Mouse (Mus musculus) myocyte (in vitro differentiated cells): ENCODE data around the gene Plk3. TPM values are rescaled to one million over a fixed set of nuclear protein-coding genes. Genes with fewer than 3 reads are reported as not detected.

ENCODE experiments used
- H3K27me3 ChIP-seq: one replicate; pipeline ENCODE4 v1.6.1; 2011; ENCODE audit not compliant: control insufficient read depth, insufficient read depth, insufficient read length
- H3K36me3 ChIP-seq: one replicate; pipeline ENCODE4 v1.6.1; 2011; ENCODE audit not compliant: control insufficient read depth, insufficient read depth
- H3K4me2 ChIP-seq: one replicate; pipeline ENCODE4 v1.6.1; 2011; ENCODE audit warnings: low read depth, control low read depth
- H3K4me3 ChIP-seq: one replicate; pipeline ENCODE4 v1.5.1; 2011; ENCODE audit warnings: mild to moderate bottlenecking, control low read depth, moderate library complexity
- H3K79me2 ChIP-seq: one replicate; pipeline ENCODE4 v1.6.1; 2011; ENCODE audit not compliant: control insufficient read depth, insufficient read depth
- H3ac ChIP-seq: one replicate; pipeline ENCODE4 v1.6.1; 2011; ENCODE audit not compliant: control insufficient read depth, insufficient read length
- CEBPB ChIP-seq: IDR thresholded peaks from 2 replicates; pipeline ENCODE4 v1.6.1; 2011; ENCODE audit warnings: mild to moderate bottlenecking, moderate library complexity; ENCODE audit not compliant: poor library complexity, insufficient read depth, severe bottlenecking
- E2F4 ChIP-seq: IDR thresholded peaks from one replicate; pipeline ENCODE4 v1.6.1; 2011; ENCODE audit warnings: mild to moderate bottlenecking, control low read depth, moderate library complexity; ENCODE audit not compliant: insufficient read depth
- MAX ChIP-seq: IDR thresholded peaks from one replicate; pipeline ENCODE4 v1.6.1; 2011; ENCODE audit warnings: low read depth, mild to moderate bottlenecking, control low read depth
- MYOD1 ChIP-seq, 3 experiments: IDR thresholded peaks; one replicate each; pipeline ENCODE4 v1.6.1; 2011; ENCODE audit warnings: control low read depth in 2 of 3, low read depth in 2 of 3, mild to moderate bottlenecking in 2 of 3, moderate library complexity in 1 of 3; ENCODE audit not compliant: insufficient read length in 2 of 3, control insufficient read depth in 1 of 3
- MYOG ChIP-seq, 3 experiments: IDR thresholded peaks; one replicate each; pipeline ENCODE4 v1.6.1; 2011; ENCODE audit warnings: control low read depth in 2 of 3, low read depth in 2 of 3, mild to moderate bottlenecking in 2 of 3; ENCODE audit not compliant: insufficient read length in 2 of 3, control insufficient read depth in 1 of 3, insufficient read depth in 1 of 3
- POLR2A ChIP-seq: IDR thresholded peaks from one replicate; pipeline ENCODE4 v1.6.1; 2011; ENCODE audit warnings: low read depth, mild to moderate bottlenecking, control low read depth, moderate library complexity; ENCODE audit not compliant: insufficient read length
- POLR2AphosphoS2 ChIP-seq: IDR thresholded peaks from one replicate; pipeline ENCODE4 v1.6.1; 2011; ENCODE audit warnings: low read depth, control low read depth; ENCODE audit not compliant: insufficient read length
- REST ChIP-seq: IDR thresholded peaks from one replicate; pipeline ENCODE4 v1.6.1; 2011; ENCODE audit warnings: mild to moderate bottlenecking, control low read depth, moderate library complexity; ENCODE audit not compliant: insufficient read depth, insufficient read length
- SRF ChIP-seq: IDR thresholded peaks from one replicate; pipeline ENCODE4 v1.6.1; 2011; ENCODE audit warnings: low read depth; ENCODE audit not compliant: control insufficient read depth, insufficient read length
- TCF12 ChIP-seq: IDR thresholded peaks from one replicate; pipeline ENCODE4 v1.6.1; 2011; ENCODE audit warnings: mild to moderate bottlenecking, control low read depth; ENCODE audit not compliant: poor library complexity, insufficient read depth, severe bottlenecking
- TCF3 ChIP-seq: IDR thresholded peaks from one replicate; pipeline ENCODE4 v1.6.1; 2011; ENCODE audit warnings: low read depth, control low read depth; ENCODE audit not compliant: insufficient read length
- USF1 ChIP-seq: IDR thresholded peaks from one replicate; pipeline ENCODE4 v1.6.1; 2011; ENCODE audit warnings: low read depth, mild to moderate bottlenecking, control low read depth, moderate library complexity
- polyA plus RNA-seq: library from polyadenylated mRNA; unstranded; fragments of >200 nt; fragmentation: generic; extraction: Trizol; gene quantifications from one replicate; pipeline ENCODE4 v1.2.1, GENCODE M21; 2012; ENCODE audit warnings: missing spikeins

The Plk3 gene
- polyA plus RNA-seq, 1 experiment = 17.4 TPM

DNA sequence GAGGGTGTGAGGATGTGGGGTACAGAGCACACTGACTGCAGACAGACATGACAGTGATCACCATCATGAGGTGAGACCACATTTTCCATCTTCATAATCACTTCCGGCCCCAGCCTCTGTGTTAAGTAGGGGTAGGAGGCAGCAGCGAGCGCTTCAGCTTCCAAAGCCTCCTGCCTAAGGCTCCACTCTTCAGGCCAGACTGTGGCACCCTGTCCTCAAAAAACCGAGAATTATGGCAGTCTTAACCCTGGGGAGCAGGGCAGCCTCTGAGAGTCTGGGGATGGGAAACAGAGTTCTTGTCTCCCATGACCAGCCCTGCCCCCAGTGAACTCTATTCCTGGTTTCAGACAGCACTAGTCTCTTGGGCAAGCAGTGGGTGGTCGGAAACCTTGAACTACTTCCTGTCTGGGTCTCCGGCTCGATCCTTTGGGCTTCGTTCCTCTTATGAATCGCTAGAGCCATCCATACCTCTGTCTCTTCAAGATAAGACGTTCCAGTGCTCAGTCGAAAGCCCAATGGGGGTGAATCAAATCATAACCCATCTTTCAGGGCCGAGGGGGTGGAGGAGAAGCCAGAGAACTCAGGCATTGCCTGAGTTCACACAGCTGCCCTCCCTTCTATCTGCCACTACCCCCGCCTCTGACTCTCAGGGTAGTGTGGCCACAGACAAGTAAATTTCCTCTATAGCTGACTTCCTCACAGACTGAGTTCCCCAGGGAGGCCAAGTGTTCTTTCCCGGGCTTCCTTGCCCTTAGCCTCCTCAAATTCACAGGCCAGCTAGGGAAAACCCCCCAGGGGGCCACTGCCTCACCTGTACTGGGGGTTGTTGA, 9.0 kb downstream of the Plk3 start:
- Histone ChIP-seq H3K27me3 (no peaks in the 10 kb centered on the region), H3K79me2 (peaks cover 7% of the 10 kb centered on the region), H3ac (no peak overlapping the region), H3K4me3 (peak overlapping the region; percentile 20), H3K36me3 (peaks cover 4% of the 10 kb centered on the region), H3K4me2 (peak overlapping the region; percentile 92)
- TF ChIP-seq POLR2AphosphoS2 (peak; percentile 13), MYOD1 (IDR thresholded peaks at IDR 0.05; ENCODE audit: control insufficient read depth in 1 of 3, insufficient read length in 2 of 3, low read depth in 2 of 3) (no peak), TCF3 (no peak), REST (no peak), CEBPB (0 out of 2 replicates have a peak, but pooled peaks have one; percentile 3), TCF12 (no peak)

- H3K4me2 ChIP-seq = peak overlapping the region; percentile 92
- no peaks in the 10 kb centered on the region for H3K27me3 ChIP-seq
- TF ChIP-seq POLR2AphosphoS2 = no peak
- no peak for TF ChIP-seq SRF
- TF ChIP-seq CEBPB = no peak
- no peak for TF ChIP-seq POLR2A
- TF ChIP-seq USF1 = no peak
- no peak for TF ChIP-seq MYOG (IDR thresholded peaks at IDR 0.05; ENCODE audit: control insufficient read depth in 1 of 3, insufficient read depth in 1 of 3, insufficient read length in 2 of 3, low read depth in 2 of 3)
- no peak for TF ChIP-seq MYOD1 (IDR thresholded peaks at IDR 0.05; ENCODE audit: control insufficient read depth in 1 of 3, insufficient read length in 2 of 3, low read depth in 2 of 3)
- TF ChIP-seq E2F4 = no peak
- no peak for TF ChIP-seq MAX
- no peak for TF ChIP-seq REST
- TF ChIP-seq TCF12 = no peak
- no peak for TF ChIP-seq TCF3
- H3K4me3 ChIP-seq = peak overlapping the region; percentile 20
- no peak overlapping the region for H3ac ChIP-seq
- H3K36me3 ChIP-seq = peaks cover 4% of the 10 kb centered on the region
- H3K79me2 ChIP-seq = peaks cover 7% of the 10 kb centered on the region
Observed at GRCm38 (mm10) chr4:117124218-117124517, 9.6 kb downstream of the Plk3 start.

- no peaks in the 10 kb centered on the region for H3K27me3 ChIP-seq
- H3K36me3 ChIP-seq = peaks cover 3% of the 10 kb centered on the region
- no peak overlapping the region for H3ac ChIP-seq
- H3K4me2 ChIP-seq = peak overlapping the region; percentile 60
- peaks cover 7% of the 10 kb centered on the region for H3K79me2 ChIP-seq
- TF ChIP-seq REST = no peak
- TF ChIP-seq SRF = no peak
- TF ChIP-seq POLR2A = no peak
- TF ChIP-seq USF1 = no peak
- no peak for TF ChIP-seq TCF3
- TF ChIP-seq CEBPB = no peak
- TF ChIP-seq E2F4 = no peak
- TF ChIP-seq MAX = no peak
- no peak for TF ChIP-seq MYOD1 (IDR thresholded peaks at IDR 0.05; ENCODE audit: control insufficient read depth in 1 of 3, insufficient read length in 2 of 3, low read depth in 2 of 3)
- no peak for TF ChIP-seq MYOG (IDR thresholded peaks at IDR 0.05; ENCODE audit: control insufficient read depth in 1 of 3, insufficient read depth in 1 of 3, insufficient read length in 2 of 3, low read depth in 2 of 3)
- no peak for TF ChIP-seq POLR2AphosphoS2
- no peak for TF ChIP-seq TCF12
- peak overlapping the region; percentile 20 for H3K4me3 ChIP-seq
Observed at GRCm38 (mm10) chr4:117123546-117124217, 10.1 kb downstream of the Plk3 start.

- TF ChIP-seq POLR2A (no peak), MYOG (IDR thresholded peaks at IDR 0.05; ENCODE audit: control insufficient read depth in 1 of 3, insufficient read depth in 1 of 3, insufficient read length in 2 of 3, low read depth in 2 of 3) (no peak), TCF12 (no peak), MYOD1 (IDR thresholded peaks at IDR 0.05; ENCODE audit: control insufficient read depth in 1 of 3, insufficient read length in 2 of 3, low read depth in 2 of 3) (no peak), MAX (no peak), E2F4 (no peak), CEBPB (no peak), REST (no peak), USF1 (no peak), TCF3 (no peak)
- H3K36me3 ChIP-seq = no peaks in the 10 kb centered on the region
- H3K27me3 ChIP-seq = no peaks in the 10 kb centered on the region
- H3ac ChIP-seq = no peak overlapping the region
- H3K4me3 ChIP-seq = no peak overlapping the region
- peak overlapping the region; percentile 18 for H3K4me2 ChIP-seq
- peaks cover 7% of the 10 kb centered on the region for H3K79me2 ChIP-seq
Observed at GRCm38 (mm10) chr4:117122209-117122608, 11.6 kb downstream of the Plk3 start.
